Comparison of ENCODE assay signal across 11 mouse cellular contexts in the genomic region with DNA sequence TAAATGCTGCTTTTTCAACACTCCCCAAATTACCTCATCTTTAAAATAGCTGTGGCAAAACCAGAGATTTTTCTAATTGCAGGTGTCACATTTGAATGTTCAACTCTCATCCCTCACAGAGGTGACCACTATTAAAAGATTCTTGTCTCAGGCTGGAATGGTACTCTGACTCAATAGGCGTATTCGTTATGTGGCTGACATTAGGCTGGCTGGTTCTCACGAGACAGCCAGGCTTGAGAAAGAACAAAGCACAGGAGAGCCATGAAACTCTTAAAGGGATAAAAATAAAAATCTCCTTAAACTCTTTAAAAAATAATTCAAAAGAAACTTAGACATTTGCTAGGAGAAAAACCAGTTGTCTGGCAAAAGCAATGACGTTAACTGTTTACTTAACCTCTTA. TPM values are rescaled to one million over a fixed set of nuclear protein-coding genes. Genes with fewer than 3 reads are reported as not detected.
DNase-seq lines count a peak whose midpoint lies in the region; ATAC-seq lines count a peak whose summit lies in the region.
"Had no signal": no experiment of that assay in that cellular context is flagged by ENCODE, and none has a peak within 500 bp of the region (broad histone marks: within the 10 kb centered on the region; RNA-seq: fewer than 3 reads in every experiment).

No protein-coding gene starts in this region.

- H3K4me2 ChIP-seq in heart, embryonic 11.5 days, result peak overlapping the region; percentile 88; the same call in 1 of the 2 replicates
- peak overlapping the region; percentile 92 for H3K4me2 ChIP-seq in kidney, embryonic 15.5 days
- H3K4me2 ChIP-seq in limb, embryonic 12.5 days, result peak overlapping the region; percentile 90

- peaks cover 15% of the 10 kb centered on the region for H3K4me1 ChIP-seq in heart, embryonic 11.5 days (ENCODE audit: control insufficient read depth, insufficient read depth, low read length)
- peaks cover 29% of the 10 kb centered on the region for H3K4me1 ChIP-seq in kidney, embryonic 15.5 days
- H3K4me1 ChIP-seq in embryonic facial prominence, embryonic 10.5 days, result peaks cover 40% of the 10 kb centered on the region
- peaks cover 7% of the 10 kb centered on the region; the same call in 1 of the 2 replicates for H3K4me1 ChIP-seq in limb, embryonic 12.5 days (replicated peaks)

- no peaks in the 10 kb centered on the region for H3K36me3 ChIP-seq in heart, embryonic 11.5 days (ENCODE audit: control insufficient read depth, insufficient read depth, low read length)
- H3K36me3 ChIP-seq in kidney, embryonic 15.5 days, result no peaks in the 10 kb centered on the region
- H3K36me3 ChIP-seq in embryonic facial prominence, embryonic 10.5 days (replicated peaks), result no peaks in the 10 kb centered on the region
- H3K36me3 ChIP-seq in limb, embryonic 12.5 days, result no peaks in the 10 kb centered on the region

- no peak overlapping the region for H3K9ac ChIP-seq in heart, embryonic 11.5 days (ENCODE audit: low read depth, low read length)
- H3K9ac ChIP-seq in kidney, embryonic 15.5 days, result no peak overlapping the region
- H3K9ac ChIP-seq in limb, embryonic 12.5 days (replicated peaks), result no peak overlapping the region

- no peaks in the 10 kb centered on the region for H3K27me3 ChIP-seq in heart, embryonic 11.5 days (ENCODE audit: control insufficient read depth, insufficient read depth, low read length)
- 0 out of 2 replicates have a peak, but pooled peaks cover 3% of the 10 kb centered on the region for H3K27me3 ChIP-seq in kidney, embryonic 15.5 days
- peaks cover 15% of the 10 kb centered on the region; the same call in 1 of the 2 replicates for H3K27me3 ChIP-seq in embryonic facial prominence, embryonic 10.5 days (replicated peaks; ENCODE audit: low read depth, poor library complexity, severe bottlenecking)
- H3K27me3 ChIP-seq in limb, embryonic 12.5 days, result peaks cover 7% of the 10 kb centered on the region

- ATAC-seq in heart, embryonic 11.5 days (replicated peaks; ENCODE audit: insufficient number of reproducible peaks, low FRiP score, low TSS enrichment), result no peak
- no peak for ATAC-seq in kidney, embryonic 15.5 days (replicated peaks; ENCODE audit: low FRiP score)
- ATAC-seq in limb, embryonic 12.5 days (ENCODE audit: insufficient number of reproducible peaks, insufficient read depth, low FRiP score, low TSS enrichment, low read depth), result no peak
- no peak for ATAC-seq in cerebellum, adult (ENCODE audit: insufficient number of reproducible peaks, low FRiP score, low TSS enrichment)

- DNase-seq in heart, postnatal 25 days (ENCODE audit: low spot score), result no peak
- no peak for DNase-seq in kidney, postnatal 14 days
- DNase-seq in embryonic facial prominence, embryonic 10.5 days (ENCODE audit: low spot score), result no peak
- no peak for DNase-seq in left cerebral cortex, adult 11 months (ENCODE audit: low spot score)
- DNase-seq: adrenal gland, postnatal 25 days; gastrocnemius, postnatal 25 days had no signal

- intact Hi-C loops in heart, postnatal 25 days (cut with DNase I), result loop anchor here (5.0 kb wide), 1 partner anchor 96 kb away; no protein-coding TSS in a partner anchor

- WGBS in heart, embryonic 11.5 days (ENCODE audit: insufficient replicate concordance), result 45% methylated on average over 4 of the region's 4 CpGs
- WGBS in kidney, embryonic 15.5 days, result 30% methylated on average over 4 of the region's 4 CpGs
- WGBS in embryonic facial prominence, embryonic 10.5 days, result 22% methylated on average over 4 of the region's 4 CpGs
- WGBS in limb, embryonic 12.5 days, result 37% methylated on average over 4 of the region's 4 CpGs

- peak overlapping the region; percentile 93; the same call in 1 of the 2 replicates for H3K4me3 ChIP-seq in heart, embryonic 11.5 days (ENCODE audit: low read depth, low read length)
- H3K4me3 ChIP-seq in kidney, embryonic 15.5 days (replicated peaks), result no peak overlapping the region
- H3K4me3 ChIP-seq in embryonic facial prominence, embryonic 10.5 days, result peak overlapping the region; percentile 95
- H3K4me3 ChIP-seq in limb, embryonic 12.5 days (replicated peaks), result 0 out of 2 replicates have a peak overlapping the region, but pooled peaks have one; percentile 91

- no peaks in the 10 kb centered on the region for H3K9me3 ChIP-seq in heart, embryonic 11.5 days (replicated peaks; ENCODE audit: control insufficient read depth, low read length)
- no peaks in the 10 kb centered on the region for H3K9me3 ChIP-seq in kidney, embryonic 15.5 days (replicated peaks)
- no peaks in the 10 kb centered on the region for H3K9me3 ChIP-seq in embryonic facial prominence, embryonic 10.5 days
- no peaks in the 10 kb centered on the region for H3K9me3 ChIP-seq in limb, embryonic 12.5 days

- H3K27ac ChIP-seq in heart, embryonic 11.5 days (ENCODE audit: low read depth, low read length), result no peak overlapping the region
- H3K27ac ChIP-seq in kidney, embryonic 15.5 days, result peak overlapping the region; percentile 96; the same call in 1 of the 2 replicates
- no peak overlapping the region for H3K27ac ChIP-seq in embryonic facial prominence, embryonic 10.5 days (replicated peaks)
- H3K27ac ChIP-seq in limb, embryonic 12.5 days, result no peak overlapping the region

RNA-seq across cellular contexts. Expression of a gene that starts 0.9 kb away (rescaled TPM):
- polyA plus RNA-seq in heart, embryonic 11.5 days (2014; fragmentation: Nextera tagmentation; extraction: Ambion mirVana), result 58.3 and 66.5 TPM in 2 replicates
- 10 to 100 TPM; 81.3 to 83.2 TPM for total RNA-seq in heart, postnatal 25 days (2021)
- polyA plus RNA-seq in kidney, embryonic 15.5 days (2015; fragmentation: Nextera tagmentation; extraction: Ambion mirVana), result 19.9 and 20.0 TPM in 2 replicates
- 19.3 and 19.4 TPM in 2 replicates for polyA plus RNA-seq in embryonic facial prominence, embryonic 10.5 days (2016; fragmentation: Nextera tagmentation; extraction: Ambion mirVana)
- polyA plus RNA-seq in limb, embryonic 12.5 days (2016; fragmentation: Nextera tagmentation; extraction: Ambion mirVana), result 18.5 and 21.2 TPM in 2 replicates
- polyA plus RNA-seq: erythroblast, embryonic 14.5 days had no signal
